Mouse (Mus musculus) cerebellum, postnatal 10 days (tissue): Measurements from ENCODE around the gene Gm45062.
A peak's percentile ranks its signal among the peaks of the same experiment; 100 is the strongest.

ENCODE experiments used
- DNase-seq, 2 experiments: peaks; one replicate each; pipeline ENCODE4 v3.0.0; 2021; ENCODE audit warnings: mixed read lengths in 2 of 2

The Gm45062 gene

DNA sequence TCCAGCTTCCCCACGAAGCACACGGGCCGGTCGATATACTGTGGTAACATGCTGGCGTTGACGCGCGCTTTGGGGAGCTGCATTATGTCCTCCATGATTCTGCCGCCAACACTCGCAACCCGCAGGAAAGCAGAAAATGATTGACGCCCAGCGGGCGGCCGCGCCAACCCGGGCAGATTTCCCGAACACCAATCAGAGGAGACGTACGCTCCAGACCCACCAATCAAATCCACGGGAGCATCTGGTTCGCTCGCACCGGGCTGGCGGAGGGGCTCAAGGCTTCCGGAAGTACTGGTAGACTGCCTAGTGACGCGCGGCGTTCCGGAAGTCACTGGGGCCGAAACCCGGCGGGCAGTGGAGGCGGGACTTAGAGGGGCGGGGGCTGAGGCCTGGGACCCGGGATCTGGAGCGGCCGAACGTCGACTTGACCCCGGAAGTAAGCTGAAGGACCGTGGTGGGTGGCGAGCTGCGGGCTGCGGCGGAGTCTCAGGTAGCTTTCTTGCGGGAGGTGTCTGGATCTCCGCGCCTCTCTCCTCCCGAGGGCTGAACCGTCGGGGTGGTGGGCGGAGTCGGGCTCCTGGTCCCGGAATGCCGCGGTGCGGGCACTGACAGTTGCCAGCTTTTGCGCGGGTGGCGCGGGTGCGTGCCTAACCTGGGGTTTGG lies at the start of gene Gm45062, which contains the start of the genes Rpa3 and Umad1:
Gene Gm45062, plus strand, starts transcription at position 447 of the 663 bp plus-strand sequence.
Gene Rpa3, minus strand, starts transcription at position 170 of the 663 bp plus-strand sequence.
Gene Umad1, plus strand, starts transcription at position 285 of the 663 bp plus-strand sequence.
- peak; percentile 99 for DNase-seq

GRCm38 (mm10) chr6:8209866-8210186 lies 49.4 kb upstream of the Gm45062 start:
- DNase-seq = peak; percentile 54 to 63

DNA sequence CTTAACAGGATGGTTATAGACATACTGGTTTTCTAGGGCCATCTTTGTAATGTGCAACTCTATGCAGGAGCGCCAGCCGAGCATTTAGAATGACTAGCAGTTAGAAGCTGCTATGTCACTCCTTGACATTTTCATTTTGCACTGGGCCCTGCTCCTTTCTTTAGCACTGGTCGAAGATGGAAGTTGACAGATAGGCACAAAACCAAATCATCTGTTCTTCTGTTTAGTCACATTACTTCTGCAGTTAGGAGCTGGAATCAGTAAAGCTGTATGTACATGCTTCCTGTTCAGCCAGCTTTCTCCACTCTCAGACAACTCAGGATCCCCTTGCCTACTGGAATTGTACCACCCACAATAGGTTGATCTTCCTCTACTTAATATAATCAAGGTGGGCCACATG lies 48.6 kb upstream of the Gm45062 start:
- peak; percentile 8 to 18 for DNase-seq

GRCm38 (mm10) chr6:8227035-8227434 lies 32.2 kb upstream of the Gm45062 start:
- DNase-seq = no peak

GRCm38 (mm10) chr6:8228596-8228995 lies 30.7 kb upstream of the Gm45062 start:
- no peak for DNase-seq

DNA sequence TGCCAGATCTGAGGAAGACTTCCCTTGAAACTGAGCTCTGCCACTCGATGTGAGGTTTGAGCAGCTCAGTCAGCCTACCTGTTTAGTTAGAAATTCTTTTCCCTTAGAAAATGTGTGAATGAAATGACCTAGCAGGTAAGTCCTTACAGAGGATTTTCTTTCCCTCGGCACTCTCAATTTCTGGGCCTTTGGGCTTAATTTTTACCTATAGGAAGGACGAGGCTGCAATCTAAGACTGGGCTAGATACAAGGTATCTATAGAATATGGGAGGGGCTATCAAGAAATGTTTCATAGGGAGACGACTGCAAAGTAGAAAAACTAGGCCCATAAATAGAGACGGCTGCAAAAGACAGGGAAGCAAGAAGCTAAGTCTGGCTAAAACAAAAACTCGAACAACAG lies 934 bp upstream of the Gm45062 start:
- no peak for DNase-seq

DNA sequence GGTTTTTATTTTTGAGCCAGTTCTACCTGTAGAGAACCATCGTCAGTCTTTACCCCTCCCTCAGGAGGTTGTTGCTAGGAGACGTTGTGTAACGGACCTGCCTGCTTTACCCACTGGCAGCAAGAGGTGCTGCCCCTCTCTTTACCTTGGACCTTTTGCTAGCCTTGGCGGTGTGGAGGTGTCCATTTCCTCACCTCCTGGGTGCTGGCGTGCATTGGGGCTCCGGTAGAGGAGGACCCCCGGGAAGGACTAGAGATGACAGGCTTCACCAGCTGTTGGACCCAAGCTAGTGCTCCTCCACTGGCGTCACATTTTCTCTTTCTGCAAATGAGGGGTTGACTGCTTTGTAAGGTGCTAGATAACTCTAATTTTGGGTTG lies 406 bp downstream of the Gm45062 start:
- no peak for DNase-seq

DNA sequence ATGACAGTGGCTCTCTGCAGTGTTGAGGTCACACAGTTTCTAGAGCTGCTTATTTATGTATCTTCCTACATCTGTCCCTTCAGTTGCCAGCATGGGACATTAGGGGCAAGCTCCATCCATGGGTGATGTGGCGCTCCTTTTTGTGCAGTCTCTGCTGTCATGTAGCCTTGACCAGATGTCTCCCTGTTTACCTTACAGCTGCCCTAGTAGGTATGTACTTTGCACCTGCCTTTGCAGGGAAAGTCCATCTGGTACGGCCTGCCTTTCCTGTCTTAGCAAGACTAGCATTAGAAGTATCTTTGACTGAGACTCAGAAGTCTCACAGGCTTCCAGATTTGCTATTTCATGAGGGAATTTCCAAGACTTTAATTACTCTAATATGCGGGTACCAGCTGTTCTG lies 11.8 kb downstream of the Gm45062 start:
- no peak for DNase-seq

- DNase-seq = peak; percentile 79 to 80
Observed at GRCm38 (mm10) chr6:8274387-8275054, 15.3 kb downstream of the Gm45062 start.

- peak; percentile 82 to 84 for DNase-seq
Observed at GRCm38 (mm10) chr6:8275098-8275497, 15.8 kb downstream of the Gm45062 start.

DNA sequence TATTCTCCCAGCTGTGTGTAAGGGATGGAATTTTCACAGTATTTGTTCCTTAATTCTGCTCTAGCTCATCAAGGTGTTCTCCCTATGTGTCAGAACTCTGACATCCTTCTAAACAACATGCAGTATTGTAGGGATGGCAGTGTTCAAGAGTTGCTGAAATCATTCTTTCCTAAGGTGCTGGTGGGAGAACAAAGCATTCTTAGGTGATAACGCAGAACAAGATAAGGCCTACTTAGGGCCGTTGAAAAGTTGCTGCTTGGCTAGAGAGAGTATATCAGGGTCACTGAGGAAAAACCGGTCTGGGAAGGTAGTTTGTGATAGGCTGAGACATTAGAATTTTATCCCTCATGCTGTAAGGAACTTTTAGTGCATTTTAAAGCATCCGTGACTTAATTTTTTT lies 17.2 kb downstream of the Gm45062 start:
- no peak for DNase-seq

DNA sequence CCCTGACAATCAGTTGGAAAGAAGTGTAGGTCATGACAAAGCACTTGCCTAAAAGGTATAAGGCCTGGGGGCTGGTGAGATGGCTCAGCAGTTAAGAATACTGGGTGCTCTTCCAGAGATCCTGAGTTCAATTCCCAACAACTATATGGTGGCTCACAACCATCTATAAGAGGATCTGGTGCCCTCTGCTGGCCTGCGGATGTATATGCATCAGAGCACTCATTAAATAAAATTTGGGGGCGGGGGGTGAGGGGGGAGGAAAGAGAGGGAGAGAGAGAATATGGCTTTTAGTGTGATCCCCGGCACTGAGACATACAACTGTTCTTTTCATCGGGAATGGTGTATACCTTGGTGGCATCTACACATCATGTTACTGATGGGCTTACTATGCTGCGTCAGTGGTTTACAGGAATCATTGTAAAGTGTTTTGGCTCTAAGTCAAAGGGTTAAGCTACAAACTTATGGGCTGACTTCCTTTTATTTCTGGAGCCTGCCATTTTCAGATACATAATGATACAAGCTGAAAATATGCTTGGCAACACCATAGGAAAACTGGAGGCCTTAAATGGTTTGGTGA lies 19.3 kb downstream of the Gm45062 start:
- DNase-seq = peak; percentile 25 to 34

GRCm38 (mm10) chr6:8283255-8283654 lies 24.0 kb downstream of the Gm45062 start:
- no peak for DNase-seq

GRCm38 (mm10) chr6:8285401-8285960 lies 26.2 kb downstream of the Gm45062 start:
- no peak for DNase-seq

DNA sequence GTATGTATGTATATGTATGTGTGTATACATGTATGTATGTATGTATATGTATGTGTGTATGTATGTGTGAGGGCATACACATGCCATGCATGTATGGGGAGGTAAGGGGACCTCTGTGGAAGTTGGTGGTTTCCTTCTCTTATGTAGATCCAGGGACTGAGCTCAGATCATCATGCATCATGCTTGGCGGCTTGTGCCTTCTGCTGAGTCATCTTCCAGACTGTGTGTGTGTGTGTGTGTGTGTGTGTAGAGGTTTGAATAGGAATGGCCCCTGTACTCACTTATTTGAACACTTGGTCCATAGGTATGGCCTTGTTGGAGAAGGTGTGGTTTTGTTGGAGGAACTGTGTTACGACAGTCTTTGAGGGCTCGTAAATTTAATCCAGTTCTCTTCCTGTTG lies 26.9 kb downstream of the Gm45062 start:
- no peak for DNase-seq

DNA sequence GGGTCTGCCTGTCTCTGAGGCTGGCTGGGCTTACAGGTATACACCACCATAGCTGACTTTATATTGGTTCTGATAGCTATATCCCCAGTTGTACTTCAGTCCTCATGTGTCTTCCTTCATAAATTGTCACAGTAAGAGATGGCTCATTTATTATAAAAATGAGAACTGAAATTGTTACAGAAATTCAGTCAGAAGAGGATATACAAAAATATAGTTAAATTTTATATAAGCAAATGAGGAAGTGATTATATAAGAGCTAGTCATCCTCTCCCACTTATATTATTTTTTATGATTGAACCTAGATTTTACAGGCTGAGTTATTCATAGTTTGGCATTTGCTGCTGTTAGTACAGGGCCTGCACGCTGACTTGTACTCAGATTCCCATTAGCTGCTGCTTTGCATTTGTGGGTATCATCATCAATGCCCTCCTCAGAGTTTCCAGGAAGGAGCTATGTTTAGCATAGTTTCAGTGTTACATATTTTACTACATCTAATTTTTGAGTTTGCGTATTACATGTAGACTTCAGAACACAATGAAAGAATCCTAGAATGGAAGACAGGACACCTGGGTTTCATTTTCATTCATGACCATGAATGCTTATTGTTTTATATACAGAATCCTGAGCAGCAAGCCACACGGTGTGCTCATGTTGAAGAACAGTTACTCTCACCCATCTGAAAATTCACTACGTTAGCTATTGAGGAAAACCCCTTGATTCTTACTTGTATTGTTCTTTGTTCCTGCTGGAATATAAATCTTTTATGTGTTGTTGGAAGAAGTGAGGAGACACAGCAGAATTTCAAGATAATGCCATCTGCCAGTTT lies 29.7 kb downstream of the Gm45062 start:
- DNase-seq = no peak

DNA sequence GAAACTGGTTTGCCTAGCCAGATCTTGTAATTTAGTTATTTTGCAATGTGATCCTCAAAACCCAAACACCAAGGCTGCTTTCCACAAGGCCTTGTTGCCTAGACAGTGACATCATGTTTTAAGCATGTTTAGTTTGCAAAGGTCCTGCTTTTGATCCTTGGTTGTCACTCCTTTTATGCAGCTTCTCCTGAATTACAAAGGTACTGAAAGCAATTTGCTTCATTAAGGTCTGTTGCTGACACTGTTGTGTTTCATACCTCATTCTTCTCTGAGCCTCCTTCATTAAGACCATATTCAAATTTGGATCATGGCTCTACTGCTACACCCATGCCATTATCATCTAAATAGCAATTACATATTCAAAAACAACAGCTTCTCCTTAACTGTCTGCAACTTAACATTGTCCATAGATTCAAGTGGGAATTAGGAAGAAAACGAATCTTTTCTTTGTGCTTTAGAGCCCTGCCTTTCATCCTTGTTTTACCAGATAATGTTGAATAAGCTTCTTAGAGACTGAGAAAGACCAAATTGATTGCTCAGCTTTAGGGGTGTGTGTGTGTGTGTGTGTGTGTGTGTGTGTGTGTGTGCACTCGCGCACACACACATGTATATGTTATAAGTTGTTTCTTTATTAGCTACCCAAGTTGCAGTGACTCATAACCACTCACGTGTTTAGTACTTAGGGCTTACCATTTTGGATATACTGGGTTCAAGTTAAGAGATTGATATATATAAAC lies 35.0 kb downstream of the Gm45062 start:
- no peak for DNase-seq

GRCm38 (mm10) chr6:8299066-8299863 lies 40.0 kb downstream of the Gm45062 start:
- DNase-seq = no peak

- DNase-seq = peak; percentile 9 to 14
Observed at GRCm38 (mm10) chr6:8307878-8308775, 48.9 kb downstream of the Gm45062 start.

- no peak for DNase-seq
Observed at GRCm38 (mm10) chr6:8312554-8312953, 53.3 kb downstream of the Gm45062 start.
